Mouse (Mus musculus): ENCODE measurements around the gene Cd59a.
"Not testable (repeated sequence)": the region's sequence is repeated elsewhere in the genome, so short reads cannot be mapped to it uniquely, and the experiment has no call there.

Cd59a gene

GRCm38 (mm10) chr2:104095741-104096213 lies at the start of gene Cd59a:
Cd59a (plus strand) TSS chr2:104095801.
- in situ Hi-C loops (cut with MboI; ENCODE audit: unreplicated experiment in 2 of 2): no loop called here

- in situ Hi-C loops (cut with MboI; ENCODE audit: unreplicated experiment in 2 of 2): loop anchor here in 1 of 2 experiments (10.0 kb wide), 1 partner anchor 936 kb away; no protein-coding TSS in a partner anchor
These were observed 37.2 kb upstream of the Cd59a start for GRCm38 (mm10) chr2:104058381-104058780.

DNA sequence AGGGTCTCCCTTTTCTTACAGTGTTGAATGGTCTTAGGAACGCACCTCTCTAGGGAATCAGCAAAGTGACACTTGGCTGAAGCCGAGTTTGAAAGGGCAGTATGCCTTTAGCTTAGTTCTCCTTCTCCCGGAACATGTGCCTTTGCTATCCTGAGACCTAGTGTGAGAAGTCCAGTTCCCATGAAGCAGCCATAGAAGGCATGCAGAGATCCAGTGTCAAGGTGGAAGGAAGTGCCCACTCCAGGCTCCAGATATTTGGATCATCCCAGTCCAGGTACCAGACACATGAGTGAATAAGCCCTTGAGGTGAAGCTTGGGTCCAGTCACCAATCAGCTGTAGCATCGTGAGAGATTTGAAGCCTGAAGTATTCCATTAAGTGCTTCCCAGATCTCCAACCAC lies 36.6 kb upstream of the Cd59a start:
- in situ Hi-C loops (cut with MboI; ENCODE audit: unreplicated experiment in 2 of 2): loop anchor here in 1 of 2 experiments (10.0 kb wide), 1 partner anchor 936 kb away; no protein-coding TSS in a partner anchor

- in situ Hi-C loops (cut with MboI; ENCODE audit: unreplicated experiment in 2 of 2): loop anchor here in 1 of 2 experiments (10.0 kb wide), 1 partner anchor 935 kb away; no protein-coding TSS in a partner anchor
These were observed 35.8 kb upstream of the Cd59a start for GRCm38 (mm10) chr2:104059786-104060185.

GRCm38 (mm10) chr2:104060996-104061395 lies 34.6 kb upstream of the Cd59a start:
- in situ Hi-C loops (cut with MboI; ENCODE audit: unreplicated experiment in 2 of 2): no loop called here

DNA sequence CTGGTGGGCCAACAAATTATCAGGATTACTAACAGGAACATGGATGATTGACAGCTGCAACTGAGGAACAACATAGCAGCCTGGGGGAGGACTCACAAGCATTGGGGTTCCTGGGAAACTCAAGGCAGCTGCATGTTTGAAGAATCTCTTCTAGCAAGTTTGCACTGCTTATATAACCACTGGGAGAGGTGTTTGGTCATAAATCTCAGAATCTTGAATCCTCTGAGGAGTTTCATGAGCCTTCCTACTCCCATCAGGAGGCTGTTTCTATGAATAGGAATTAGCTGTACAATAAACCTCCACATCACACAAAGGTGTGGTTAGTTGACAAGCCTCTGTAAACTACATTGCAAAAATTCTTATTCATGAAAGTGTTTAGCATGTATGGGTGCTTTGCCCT lies 32.9 kb upstream of the Cd59a start:
- in situ Hi-C loops (cut with MboI; ENCODE audit: unreplicated experiment in 2 of 2): no loop called here

- in situ Hi-C loops (cut with MboI; ENCODE audit: unreplicated experiment in 2 of 2): no loop called here
These were observed 31.4 kb upstream of the Cd59a start for GRCm38 (mm10) chr2:104064152-104064551.

- in situ Hi-C loops (cut with MboI; ENCODE audit: unreplicated experiment in 2 of 2): not testable (repeated sequence)
These were observed 30.1 kb upstream of the Cd59a start, which contains the start of gene Gm10912 for GRCm38 (mm10) chr2:104065526-104065925. Gm10912 (plus strand) TSS chr2:104065826.

DNA sequence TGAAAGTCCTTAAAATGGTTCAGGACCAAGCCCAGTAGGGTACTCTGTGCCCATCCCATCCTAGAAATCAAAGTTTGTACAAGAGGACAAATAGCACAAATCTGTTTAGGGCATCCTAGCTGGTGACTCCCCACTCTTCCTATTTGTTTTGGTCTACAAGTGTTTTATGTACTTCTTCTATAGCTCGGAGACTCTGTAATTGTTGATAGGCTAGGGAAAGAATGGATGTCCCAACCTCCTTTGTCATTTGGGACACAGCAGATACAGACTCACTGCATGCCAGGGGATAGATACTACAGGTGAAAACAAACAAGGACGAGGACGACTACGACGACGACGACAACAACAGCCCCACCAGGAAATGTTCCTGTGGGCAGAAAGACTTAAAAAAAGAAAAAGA lies 27.2 kb upstream of the Cd59a start, which contains the start of gene Gm10799:
Gm10799 (minus strand) TSS at position 101 of the 400 bp plus-strand sequence.
- in situ Hi-C loops (cut with MboI; ENCODE audit: unreplicated experiment in 2 of 2): not testable (repeated sequence)

GRCm38 (mm10) chr2:104069704-104070185 lies 25.9 kb upstream of the Cd59a start, which contains the start of gene Cd59b:
Cd59b (plus strand) TSS chr2:104069849.
- in situ Hi-C loops (cut with MboI; ENCODE audit: unreplicated experiment in 2 of 2): no loop called here

DNA sequence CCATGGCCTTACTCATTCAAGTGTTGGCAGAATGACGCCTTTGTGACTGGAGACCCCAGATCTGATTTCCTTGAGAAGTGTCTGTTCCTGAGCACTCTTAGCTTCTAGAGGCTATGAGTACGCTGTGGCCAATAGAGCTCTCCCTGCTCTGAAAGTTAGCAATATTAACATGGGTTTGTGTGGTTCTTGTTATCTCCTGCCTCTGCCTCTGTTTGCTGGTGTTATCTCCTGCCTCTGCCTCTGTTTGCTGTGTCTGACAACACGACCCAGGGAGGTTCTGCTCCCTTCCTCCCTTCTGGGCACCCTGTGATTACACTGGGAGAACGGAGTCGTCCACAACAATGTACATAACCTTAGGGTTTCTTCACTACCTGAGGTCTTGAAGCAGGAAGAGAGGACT lies 17.3 kb upstream of the Cd59a start:
- in situ Hi-C loops (cut with MboI; ENCODE audit: unreplicated experiment in 2 of 2): not testable (repeated sequence)

DNA sequence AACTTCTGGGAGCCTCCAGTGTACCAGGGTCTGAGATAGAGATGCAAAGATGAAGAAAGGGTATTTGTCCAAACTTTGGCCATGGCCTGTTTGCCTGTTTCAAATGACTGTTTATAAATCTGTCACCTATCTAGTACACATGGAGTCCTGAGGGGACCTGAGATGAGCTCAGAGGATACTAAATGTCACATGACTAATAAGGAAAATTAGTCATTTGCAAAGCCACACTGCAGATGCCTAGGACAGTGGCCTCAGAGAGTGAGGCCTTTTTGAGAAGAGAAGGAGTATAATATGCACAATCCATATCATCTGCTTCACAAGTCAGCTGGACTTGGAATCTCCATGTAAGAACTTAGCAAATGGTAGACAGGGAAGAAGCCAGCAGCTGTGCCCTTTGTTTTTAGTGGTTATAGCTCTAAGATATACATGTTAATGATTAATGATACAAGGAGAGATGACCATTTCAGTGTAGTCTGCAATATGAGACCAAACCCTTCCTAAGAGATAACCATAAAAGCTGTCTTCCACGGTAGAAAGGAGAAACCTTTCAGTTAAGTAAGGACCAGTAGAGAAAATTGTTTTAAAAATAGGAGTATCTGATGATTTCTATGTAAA lies 14.1 kb upstream of the Cd59a start:
- in situ Hi-C loops (cut with MboI; ENCODE audit: unreplicated experiment in 2 of 2): not testable (repeated sequence)

GRCm38 (mm10) chr2:104082474-104082873 lies 13.1 kb upstream of the Cd59a start:
- in situ Hi-C loops (cut with MboI; ENCODE audit: unreplicated experiment in 2 of 2): no loop called here

- in situ Hi-C loops (cut with MboI; ENCODE audit: unreplicated experiment in 2 of 2): not testable (repeated sequence)
These were observed 11.6 kb upstream of the Cd59a start for GRCm38 (mm10) chr2:104084027-104084426.

- in situ Hi-C loops (cut with MboI; ENCODE audit: unreplicated experiment in 2 of 2): loop anchor here in 1 of 2 experiments (5.0 kb wide), 1 partner anchor 35 kb away; the partner anchor contains the start of gene A930018P22Rik
These were observed 8.0 kb upstream of the Cd59a start for GRCm38 (mm10) chr2:104087562-104087961.

- in situ Hi-C loops (cut with MboI; ENCODE audit: unreplicated experiment in 2 of 2): no loop called here
These were observed 2.3 kb upstream of the Cd59a start for GRCm38 (mm10) chr2:104093305-104093704.

GRCm38 (mm10) chr2:104096256-104096655 lies 655 bp downstream of the Cd59a start:
- in situ Hi-C loops (cut with MboI; ENCODE audit: unreplicated experiment in 2 of 2): no loop called here

DNA sequence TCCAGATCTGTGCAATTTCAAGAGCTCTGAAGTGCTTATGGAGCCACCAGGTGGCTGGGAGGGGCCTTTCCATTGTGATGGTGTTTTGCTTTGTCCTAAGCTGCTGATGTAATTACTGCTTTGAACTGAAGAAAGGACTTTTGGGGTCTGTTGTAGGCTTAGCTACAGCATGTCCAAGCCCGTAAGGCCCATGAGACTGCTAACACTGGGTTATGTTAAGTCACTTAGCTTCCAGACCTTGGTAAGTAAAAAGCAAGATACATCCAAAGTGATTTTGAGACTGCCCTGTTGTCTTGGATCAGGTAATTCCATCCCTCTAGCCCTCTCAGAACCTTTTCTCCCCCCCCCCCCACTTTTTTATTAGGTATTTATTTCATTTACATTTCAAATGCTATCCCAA lies 1.2 kb downstream of the Cd59a start:
- in situ Hi-C loops (cut with MboI; ENCODE audit: unreplicated experiment in 2 of 2): not testable (repeated sequence)

- in situ Hi-C loops (cut with MboI; ENCODE audit: unreplicated experiment in 2 of 2): not testable (repeated sequence)
These were observed 1.8 kb downstream of the Cd59a start for GRCm38 (mm10) chr2:104097396-104097795.

DNA sequence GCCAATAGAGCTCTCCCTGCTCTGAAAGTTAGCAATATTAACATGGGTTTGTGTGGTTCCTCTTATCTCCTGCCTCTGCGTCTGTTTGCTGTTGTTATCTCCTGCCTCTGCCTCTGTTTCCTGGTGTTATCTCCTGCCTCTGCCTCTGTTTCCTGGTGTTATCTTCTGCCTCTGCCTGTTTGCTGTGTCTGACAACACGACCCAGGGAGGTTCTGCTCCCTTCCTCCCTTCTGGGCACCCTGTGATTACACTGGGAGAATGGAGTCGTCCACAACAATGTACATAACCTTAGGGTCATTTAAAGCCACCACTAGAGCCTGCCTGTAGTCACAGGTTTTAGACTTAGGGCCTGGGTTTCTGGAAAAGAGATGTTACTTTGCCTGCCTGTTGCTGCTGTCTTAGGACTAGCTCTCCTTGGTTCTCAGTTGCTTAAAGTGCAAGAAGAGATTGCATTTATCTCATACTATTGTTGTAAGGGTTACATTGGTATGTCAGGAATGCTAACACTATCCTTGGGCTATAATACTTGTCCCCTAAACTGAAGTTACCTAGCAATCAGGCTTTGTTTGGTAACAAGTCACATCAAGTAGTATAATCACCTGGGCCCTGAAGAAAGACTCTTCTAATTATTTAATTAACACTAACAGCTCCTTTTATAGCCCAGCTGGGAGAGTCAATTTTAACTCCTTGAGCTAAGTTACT lies 3.1 kb downstream of the Cd59a start:
- in situ Hi-C loops (cut with MboI; ENCODE audit: unreplicated experiment in 2 of 2): no loop called here

GRCm38 (mm10) chr2:104099231-104099585 lies 3.6 kb downstream of the Cd59a start:
- in situ Hi-C loops (cut with MboI; ENCODE audit: unreplicated experiment in 2 of 2): no loop called here
